Mouse (Mus musculus): ENCODE data around the gene Rasal2. TPM values are rescaled to one million over a fixed set of nuclear protein-coding genes. Genes with fewer than 3 reads are reported as not detected.
A peak's percentile ranks its signal among the peaks of the same experiment; 100 is the strongest.

The Rasal2 gene
- total RNA-seq, 1 experiment: 8.1 TPM

GRCm38 (mm10) chr1:157449981-157450636 is 37.7 kb upstream of the Rasal2 start:
- H3K9ac ChIP-seq (ENCODE audit: insufficient read depth, low read depth, low read length, poor library complexity, severe bottlenecking): no peak overlapping the region
- in situ Hi-C loops (cut with MboI; ENCODE audit: low sequenced_read_pairs in 2 of 2, unreplicated experiment in 2 of 2): loop anchor here in 1 of 2 experiments (25.0 kb wide), 1 partner anchor 363 kb away; no protein-coding TSS in a partner anchor
- DNase-seq (ENCODE audit: low read depth, low spot score): no peak
- H3K4me1 ChIP-seq (ENCODE audit: control insufficient read depth in 2 of 2, insufficient read depth in 2 of 2, low read length in 2 of 2, poor library complexity in 1 of 2): no peaks in the 10 kb centered on the region
- H3K9me3 ChIP-seq (ENCODE audit: control insufficient read depth, insufficient read depth, low read depth, low read length): no peaks in the 10 kb centered on the region
- TF ChIP-seq ZC3H11A (IDR thresholded peaks at IDR 0.05; ENCODE audit: borderline replicate concordance, low read depth, low read length) (no peak), CHD2 (IDR thresholded peaks at IDR 0.05; ENCODE audit: low read depth, low read length) (no peak), MAFK (IDR thresholded peaks at IDR 0.05; ENCODE audit: insufficient read depth, low read depth, low read length) (no peak), ZNF384 (IDR thresholded peaks at IDR 0.05; ENCODE audit: low read depth, low read length) (no peak), HCFC1 (IDR thresholded peaks at IDR 0.05; ENCODE audit: borderline replicate concordance, insufficient read depth, low read length) (no peak)
- H3K4me3 ChIP-seq (ENCODE audit: insufficient read depth in 1 of 2, low read depth in 1 of 2, low read length in 2 of 2, poor library complexity in 1 of 2, severe bottlenecking in 1 of 2): peak overlapping the region in 1 of 2 experiments; percentile 11; a peak in 2 of 4 replicates
- H3K36me3 ChIP-seq (ENCODE audit: control insufficient read depth, insufficient read depth, low read length, poor library complexity, severe bottlenecking): no peaks in the 10 kb centered on the region
- H3K27ac ChIP-seq (ENCODE audit: insufficient read depth, low read depth, low read length, poor library complexity, severe bottlenecking): no peak overlapping the region

- peaks cover under 1% of the 10 kb centered on the region in 2 experiments; a peak in 1 of 4 replicates for H3K4me1 ChIP-seq (ENCODE audit: control insufficient read depth in 2 of 2, insufficient read depth in 2 of 2, low read length in 2 of 2, poor library complexity in 1 of 2)
- no peak overlapping the region for H3K4me3 ChIP-seq (ENCODE audit: insufficient read depth in 1 of 2, low read depth in 1 of 2, low read length in 2 of 2, poor library complexity in 1 of 2, severe bottlenecking in 1 of 2)
Measured at GRCm38 (mm10) chr1:157449532-157449931, 37.1 kb upstream of the Rasal2 start.

GRCm38 (mm10) chr1:157448805-157449188 is 36.4 kb upstream of the Rasal2 start:
- no peak for DNase-seq (ENCODE audit: low read depth, low spot score)
- TF ChIP-seq ZNF384 (IDR thresholded peaks at IDR 0.05; ENCODE audit: low read depth, low read length): no peak
- no peak for TF ChIP-seq HCFC1 (IDR thresholded peaks at IDR 0.05; ENCODE audit: borderline replicate concordance, insufficient read depth, low read length)
- TF ChIP-seq MAFK (IDR thresholded peaks at IDR 0.05; ENCODE audit: insufficient read depth, low read depth, low read length): no peak
- TF ChIP-seq CHD2 (IDR thresholded peaks at IDR 0.05; ENCODE audit: low read depth, low read length): no peak
- no peak for TF ChIP-seq ZC3H11A (IDR thresholded peaks at IDR 0.05; ENCODE audit: borderline replicate concordance, low read depth, low read length)
- Histone ChIP-seq H3K27ac (ENCODE audit: insufficient read depth, low read depth, low read length, poor library complexity, severe bottlenecking) (no peak overlapping the region), H3K4me1 (ENCODE audit: control insufficient read depth in 2 of 2, insufficient read depth in 2 of 2, low read length in 2 of 2, poor library complexity in 1 of 2) (peaks cover 4 to 7% of the 10 kb centered on the region in 2 experiments; a peak in 1 of 4 replicates), H3K4me3 (ENCODE audit: insufficient read depth in 1 of 2, low read depth in 1 of 2, low read length in 2 of 2, poor library complexity in 1 of 2, severe bottlenecking in 1 of 2) (no peak overlapping the region), H3K36me3 (ENCODE audit: control insufficient read depth, insufficient read depth, low read length, poor library complexity, severe bottlenecking) (no peaks in the 10 kb centered on the region), H3K9me3 (ENCODE audit: control insufficient read depth, insufficient read depth, low read depth, low read length) (no peaks in the 10 kb centered on the region), H3K9ac (ENCODE audit: insufficient read depth, low read depth, low read length, poor library complexity, severe bottlenecking) (no peak overlapping the region)
- in situ Hi-C loops (cut with MboI; ENCODE audit: low sequenced_read_pairs in 2 of 2, unreplicated experiment in 2 of 2): no loop called here

More at GRCm38 (mm10) chr1:157449532-157449931, 37.1 kb upstream of the Rasal2 start:
- H3K9ac ChIP-seq (ENCODE audit: insufficient read depth, low read depth, low read length, poor library complexity, severe bottlenecking): no peak overlapping the region
- DNase-seq (ENCODE audit: low read depth, low spot score): no peak
- TF ChIP-seq MAFK (IDR thresholded peaks at IDR 0.05; ENCODE audit: insufficient read depth, low read depth, low read length): no peak
- TF ChIP-seq HCFC1 (IDR thresholded peaks at IDR 0.05; ENCODE audit: borderline replicate concordance, insufficient read depth, low read length): no peak
- TF ChIP-seq CHD2 (IDR thresholded peaks at IDR 0.05; ENCODE audit: low read depth, low read length): no peak
- TF ChIP-seq ZC3H11A (IDR thresholded peaks at IDR 0.05; ENCODE audit: borderline replicate concordance, low read depth, low read length): no peak
- TF ChIP-seq ZNF384 (IDR thresholded peaks at IDR 0.05; ENCODE audit: low read depth, low read length): no peak
- in situ Hi-C loops (cut with MboI; ENCODE audit: low sequenced_read_pairs in 2 of 2, unreplicated experiment in 2 of 2): no loop called here
- H3K9me3 ChIP-seq (ENCODE audit: control insufficient read depth, insufficient read depth, low read depth, low read length): no peaks in the 10 kb centered on the region
- H3K27ac ChIP-seq (ENCODE audit: insufficient read depth, low read depth, low read length, poor library complexity, severe bottlenecking): no peak overlapping the region
- no peaks in the 10 kb centered on the region for H3K36me3 ChIP-seq (ENCODE audit: control insufficient read depth, insufficient read depth, low read length, poor library complexity, severe bottlenecking)

GRCm38 (mm10) chr1:157448164-157448804 is 35.9 kb upstream of the Rasal2 start:
- Histone ChIP-seq H3K9me3 (ENCODE audit: control insufficient read depth, insufficient read depth, low read depth, low read length) (no peaks in the 10 kb centered on the region), H3K9ac (ENCODE audit: insufficient read depth, low read depth, low read length, poor library complexity, severe bottlenecking) (no peak overlapping the region), H3K4me1 (ENCODE audit: control insufficient read depth in 2 of 2, insufficient read depth in 2 of 2, low read length in 2 of 2, poor library complexity in 1 of 2) (peaks cover 4 to 7% of the 10 kb centered on the region in 2 experiments; a peak in 1 of 4 replicates), H3K36me3 (ENCODE audit: control insufficient read depth, insufficient read depth, low read length, poor library complexity, severe bottlenecking) (no peaks in the 10 kb centered on the region), H3K4me3 (ENCODE audit: insufficient read depth in 1 of 2, low read depth in 1 of 2, low read length in 2 of 2, poor library complexity in 1 of 2, severe bottlenecking in 1 of 2) (no peak overlapping the region), H3K27ac (ENCODE audit: insufficient read depth, low read depth, low read length, poor library complexity, severe bottlenecking) (no peak overlapping the region)
- in situ Hi-C loops (cut with MboI; ENCODE audit: low sequenced_read_pairs in 2 of 2, unreplicated experiment in 2 of 2): no loop called here
- no peak for TF ChIP-seq HCFC1 (IDR thresholded peaks at IDR 0.05; ENCODE audit: borderline replicate concordance, insufficient read depth, low read length)
- TF ChIP-seq ZNF384 (IDR thresholded peaks at IDR 0.05; ENCODE audit: low read depth, low read length): no peak
- no peak for TF ChIP-seq ZC3H11A (IDR thresholded peaks at IDR 0.05; ENCODE audit: borderline replicate concordance, low read depth, low read length)
- TF ChIP-seq MAFK (IDR thresholded peaks at IDR 0.05; ENCODE audit: insufficient read depth, low read depth, low read length): no peak
- no peak for TF ChIP-seq CHD2 (IDR thresholded peaks at IDR 0.05; ENCODE audit: low read depth, low read length)
- DNase-seq (ENCODE audit: low read depth, low spot score): no peak
